Mouse (Mus musculus) megakaryocyte progenitor cell, adult 5-6 weeks (primary cell): ENCODE measurements around the gene Tfcp2. TPM values are rescaled to one million over a fixed set of nuclear protein-coding genes. Genes with fewer than 3 reads are reported as not detected.
"Not testable (repeated sequence)": the region's sequence is repeated elsewhere in the genome, so short reads cannot be mapped to it uniquely, and the experiment has no call there.

ENCODE experiments used
- ATAC-seq: replicated peaks from 2 replicates; pipeline ENCODE4 v1.8.0; 2016; ENCODE audit warnings: mild to moderate bottlenecking, moderate TSS enrichment, inconsistent platforms; ENCODE audit not compliant: poor library complexity
- total RNA-seq, 2 experiments: library from RNA; stranded (forward) in 1 of 2; stranded (reverse) in 1 of 2; fragments of 157-497, 149-512 nt in 1 of 2; fragments of 200-1000 nt in 1 of 2; gene quantifications; 2 replicates each; pipeline versions ENCODE4 v1.2.3 to v1.2.4; 2015 to 2017

The Tfcp2 gene
- total RNA-seq, 2 experiments from 2014 or later: 5.8 to 6.0 TPM

DNA sequence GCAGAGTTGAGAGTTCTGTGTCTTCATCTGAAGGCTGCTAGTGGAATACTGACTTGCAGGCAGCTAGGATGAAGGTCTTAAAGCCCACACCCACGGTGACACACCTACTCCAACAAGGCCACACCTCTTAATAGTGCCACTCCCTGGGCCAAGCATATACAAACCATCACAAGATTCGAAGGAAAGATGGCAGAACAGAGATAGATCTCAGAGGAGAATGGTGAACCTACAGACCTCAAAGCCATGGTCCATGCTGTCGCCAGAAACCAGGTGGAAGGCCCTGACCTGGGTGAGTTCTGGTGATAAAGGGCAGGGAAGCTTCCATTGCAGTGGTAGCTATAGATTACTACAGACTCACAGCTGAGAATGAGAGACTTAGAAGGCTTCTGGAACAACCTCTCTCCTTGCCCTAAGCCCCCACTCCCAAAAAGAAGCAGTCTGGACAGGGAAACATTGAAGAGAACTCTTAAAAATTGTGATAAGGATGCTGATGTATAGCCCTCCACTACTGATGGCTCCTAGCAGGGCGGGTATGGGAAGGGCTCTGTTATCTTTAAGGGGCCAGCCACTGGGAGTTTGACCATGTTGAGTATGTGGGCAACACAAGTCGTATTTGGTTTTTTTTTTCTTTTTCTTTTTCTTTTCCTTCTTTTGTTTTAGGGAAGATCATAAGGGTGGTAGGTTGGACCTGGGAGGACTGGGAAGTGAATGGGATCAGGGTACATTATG is 6.1 kb upstream of the Tfcp2 start:
- ATAC-seq: 0 out of 2 replicates have a peak, but pooled peaks have one; percentile 37

DNA sequence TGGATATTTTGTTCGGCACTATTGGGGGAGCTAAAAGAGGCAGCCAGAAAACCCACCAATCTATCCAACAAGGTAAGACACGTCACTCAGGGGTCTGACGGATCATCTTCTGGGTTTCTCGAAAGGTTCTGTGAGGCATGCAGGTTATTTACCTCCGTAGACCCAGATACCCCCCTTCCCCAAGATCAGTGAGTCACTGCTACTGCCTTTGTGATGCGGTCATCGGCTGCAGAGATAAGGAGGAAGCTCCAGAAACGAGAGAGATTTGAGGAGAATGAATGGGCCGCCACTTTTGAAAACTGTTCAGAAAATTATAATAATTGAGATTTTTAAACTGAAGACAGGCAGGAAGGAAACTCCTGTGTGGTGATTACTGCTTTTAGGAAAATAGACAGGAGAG is 4.6 kb upstream of the Tfcp2 start:
- no peak for ATAC-seq

DNA sequence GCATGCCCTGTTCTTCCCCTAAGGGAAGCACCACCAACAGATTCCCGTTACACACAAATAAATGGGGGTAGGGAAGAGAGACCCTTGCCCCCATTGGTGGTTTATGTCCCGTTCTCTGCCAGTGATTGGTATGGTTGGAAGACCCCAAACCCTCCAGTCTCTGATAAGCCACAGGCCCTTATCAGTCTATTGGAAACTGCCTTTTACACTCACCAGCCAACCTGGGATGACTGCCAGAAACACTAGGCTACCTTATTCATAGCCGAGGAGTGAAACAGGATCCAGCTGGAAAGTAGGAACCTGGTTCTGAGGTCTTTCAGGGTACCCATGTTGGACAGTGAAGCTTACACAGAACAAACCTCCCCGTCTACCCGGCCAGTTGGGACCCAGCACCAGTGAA is 4.2 kb upstream of the Tfcp2 start:
- no peak for ATAC-seq

DNA sequence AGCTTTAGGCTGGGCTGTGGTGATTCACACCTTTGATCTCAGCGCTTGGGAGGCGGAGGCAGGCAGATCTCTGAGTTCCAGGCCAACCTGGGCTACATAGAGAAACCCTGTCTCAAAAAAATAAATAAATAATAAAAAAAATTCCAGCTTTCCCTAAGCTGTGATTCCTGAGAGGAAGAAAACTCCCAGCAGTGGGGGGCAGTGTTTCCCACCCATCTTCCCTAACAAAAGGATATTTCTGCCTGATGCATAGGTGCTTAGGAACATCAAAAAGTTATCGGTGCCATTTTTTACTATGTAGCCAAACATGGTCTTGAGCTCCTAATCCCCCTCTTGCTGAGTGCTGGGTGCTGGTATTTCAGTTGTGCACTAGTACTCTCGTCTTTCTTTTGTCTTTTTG is 1.5 kb downstream of the Tfcp2 start:
- no peak for ATAC-seq

DNA sequence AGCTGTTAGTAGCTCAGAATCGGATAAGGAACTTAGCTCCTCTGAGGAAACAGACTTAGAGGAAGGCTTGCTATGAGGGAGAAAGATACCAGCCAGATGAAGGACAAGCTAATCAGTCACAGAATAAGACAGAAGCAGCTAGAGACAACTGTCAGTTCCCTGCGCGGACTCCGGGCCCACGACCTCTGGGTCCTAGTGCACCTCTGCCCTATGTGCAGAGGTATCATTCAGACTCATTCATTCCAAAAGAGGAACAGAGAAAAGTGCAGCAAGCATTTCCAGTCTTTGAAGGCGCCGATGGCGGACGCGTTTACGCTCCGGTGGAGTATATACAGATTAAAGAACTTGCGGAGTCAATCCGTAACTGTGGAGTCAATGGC is 8.2 kb downstream of the Tfcp2 start:
- ATAC-seq: not testable (repeated sequence)

DNA sequence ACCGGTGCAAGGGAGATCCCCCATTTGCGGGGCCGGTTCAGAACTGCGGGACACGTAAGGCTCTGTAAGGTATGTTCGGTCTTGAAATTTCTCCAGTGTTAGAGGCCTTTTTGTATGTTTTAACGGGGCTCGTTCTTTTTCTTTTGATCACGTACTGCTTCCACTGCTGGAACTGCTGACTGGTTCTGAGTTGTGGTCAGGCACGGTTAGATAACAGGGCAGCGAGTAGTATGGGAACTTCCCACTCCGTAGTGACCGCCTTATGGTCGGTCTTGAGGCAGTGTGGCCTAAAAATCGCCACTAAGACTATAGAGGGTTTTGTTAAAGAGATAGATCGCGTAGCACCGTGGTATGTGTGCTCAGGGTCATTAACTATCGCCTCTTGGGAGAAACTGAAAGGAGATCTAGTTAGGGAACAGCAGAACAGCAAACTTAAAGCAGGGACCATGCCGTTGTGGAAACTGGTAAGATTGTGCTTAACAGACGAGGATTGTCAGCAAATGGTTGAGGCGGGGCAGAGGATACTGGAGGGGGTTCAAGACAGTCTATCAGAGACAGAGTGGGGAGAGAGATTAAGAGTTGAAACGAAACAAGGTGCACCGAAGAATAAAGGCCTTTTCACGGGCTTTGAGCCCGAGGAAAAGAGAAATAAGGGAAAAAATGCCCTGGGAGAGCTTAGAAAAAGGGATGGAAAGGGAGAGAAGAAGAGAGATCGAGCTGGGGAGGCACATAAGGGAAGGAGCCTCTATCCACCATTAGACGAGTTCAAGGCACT is 8.7 kb downstream of the Tfcp2 start:
- not testable (repeated sequence) for ATAC-seq

DNA sequence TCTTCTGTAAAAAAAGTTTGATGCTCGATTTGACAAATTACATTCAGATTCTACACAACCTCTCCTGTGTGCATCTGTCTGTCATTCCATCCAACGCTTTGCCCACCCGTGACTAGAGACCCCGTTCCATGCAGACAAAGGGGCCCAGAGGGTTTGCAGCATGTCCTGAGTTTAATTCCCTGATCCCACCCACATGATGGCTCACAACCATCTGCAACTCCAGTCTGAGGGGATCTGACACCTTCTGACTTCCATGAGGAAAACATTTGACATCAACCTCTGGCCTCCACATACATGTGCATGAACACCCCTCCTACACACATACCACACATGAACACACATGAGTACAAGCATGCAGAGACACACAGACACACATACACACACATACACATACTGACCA is 10.4 kb downstream of the Tfcp2 start:
- no peak for ATAC-seq

DNA sequence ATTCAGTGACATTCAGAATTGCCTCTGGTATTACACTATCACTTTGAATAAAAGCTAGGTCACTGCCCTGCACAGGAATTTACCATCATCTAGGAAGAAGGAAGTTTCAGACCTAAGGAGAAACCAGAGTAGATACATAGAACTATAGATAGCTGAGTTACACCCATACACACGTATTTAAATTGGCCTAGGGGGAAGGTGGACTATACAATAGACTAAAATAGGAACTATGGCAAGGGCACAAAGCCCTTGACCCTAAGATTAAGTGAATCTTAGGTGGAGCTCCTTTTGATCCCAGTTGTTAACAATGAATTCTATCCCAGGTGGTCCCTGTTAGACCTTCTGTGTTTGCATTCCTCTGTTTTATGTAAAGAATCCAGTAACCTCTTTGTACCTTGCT is 10.8 kb downstream of the Tfcp2 start:
- ATAC-seq: not testable (repeated sequence)

DNA sequence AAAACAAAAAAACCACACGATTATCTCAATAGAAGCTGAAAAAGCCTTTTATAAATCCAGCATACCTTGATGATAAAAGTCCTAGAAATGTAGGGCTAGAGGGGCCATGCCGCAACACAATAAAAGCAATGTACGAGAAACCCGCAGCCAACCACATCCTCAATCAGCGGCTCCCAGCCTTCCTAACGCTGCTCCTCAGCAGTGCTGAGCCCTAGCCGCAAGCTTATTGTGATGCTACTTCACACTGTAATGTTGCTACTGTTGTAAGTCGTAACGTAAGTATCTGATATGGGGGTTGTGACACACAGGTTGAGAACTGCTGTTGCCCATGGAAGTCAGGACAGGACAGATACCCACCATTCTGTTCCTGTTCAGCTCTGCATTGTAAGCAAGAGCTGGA is 12.4 kb downstream of the Tfcp2 start:
- peak; percentile 42; the same call in 1 of the 2 replicates for ATAC-seq

DNA sequence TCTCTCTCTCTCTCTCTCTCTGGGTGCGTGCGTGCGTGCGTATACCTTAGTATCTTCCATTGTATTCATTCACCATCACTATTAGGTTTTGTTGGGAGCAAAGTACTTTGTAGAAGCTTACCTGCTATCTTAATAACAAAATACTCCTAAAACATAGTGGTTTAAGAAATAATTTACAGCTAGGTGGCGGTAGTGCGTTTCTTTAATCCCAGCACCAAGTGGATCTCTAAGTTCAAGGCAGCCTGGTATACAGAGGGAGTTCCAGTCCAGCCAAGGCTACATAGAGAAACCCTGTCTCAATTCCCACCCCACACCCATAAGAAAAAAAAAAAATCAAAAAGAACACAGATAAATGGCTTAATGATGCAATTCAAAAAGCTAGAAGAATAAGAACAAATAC is 13.9 kb downstream of the Tfcp2 start:
- peak; percentile 70; the same call in 1 of the 2 replicates for ATAC-seq

DNA sequence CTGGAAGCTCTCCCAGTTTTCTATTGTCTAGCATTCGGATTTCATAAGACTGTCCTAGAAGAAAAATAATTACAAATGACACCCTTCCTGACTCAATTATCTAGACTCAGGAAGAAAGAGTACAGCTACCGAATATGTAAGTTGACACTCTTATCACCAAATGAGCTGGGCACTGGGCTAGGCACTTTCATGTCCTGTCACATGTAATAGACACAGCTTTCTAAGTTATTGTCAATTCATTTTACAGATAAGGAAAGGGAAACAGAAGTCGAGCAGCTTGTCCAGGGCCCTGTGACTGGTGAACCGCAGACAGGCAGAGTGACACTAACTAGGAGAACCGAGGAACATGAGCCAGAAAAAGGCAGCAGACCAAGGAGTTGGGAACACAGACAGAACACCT is 23.9 kb downstream of the Tfcp2 start:
- no peak; the same call in 1 of the 2 replicates for ATAC-seq

DNA sequence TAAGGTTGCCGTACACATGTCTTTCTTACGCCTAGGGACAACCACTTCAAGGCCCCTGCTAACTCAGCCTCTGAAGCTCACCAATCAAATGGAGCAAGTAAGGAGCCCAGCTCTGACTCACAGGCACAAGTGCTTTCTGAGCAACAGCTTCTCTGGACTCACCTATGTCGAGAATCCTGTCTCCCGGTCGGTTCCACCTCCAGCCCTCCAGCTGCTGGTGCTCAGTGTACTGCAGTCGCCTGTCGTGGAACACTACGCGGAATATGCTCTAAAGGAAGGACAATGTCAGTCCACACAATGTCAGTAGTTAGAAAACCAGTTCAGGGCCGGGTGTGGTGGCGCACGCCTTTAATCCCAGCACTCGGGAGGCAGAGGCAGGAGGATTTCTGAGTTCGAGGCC is 26.4 kb downstream of the Tfcp2 start:
- ATAC-seq: no peak

DNA sequence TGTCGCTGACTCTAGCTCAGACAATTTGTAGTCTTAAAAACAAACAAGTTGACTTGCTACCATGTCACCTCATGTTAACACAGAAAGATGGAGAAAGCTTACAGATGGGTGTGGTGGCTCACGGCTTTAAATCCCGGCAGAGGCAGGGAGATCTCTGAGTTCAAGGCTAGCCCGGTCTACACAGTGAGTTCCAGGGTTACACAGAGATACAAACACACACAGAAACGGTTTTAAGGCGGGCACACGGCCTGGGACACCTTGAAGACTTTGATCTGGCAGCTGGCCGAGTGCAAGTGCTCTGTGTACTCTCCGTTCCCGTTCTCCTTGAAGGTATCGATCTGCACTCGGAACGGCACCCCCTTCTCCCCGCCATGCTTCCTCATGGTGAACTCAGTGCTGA is 31.5 kb downstream of the Tfcp2 start:
- no peak for ATAC-seq

DNA sequence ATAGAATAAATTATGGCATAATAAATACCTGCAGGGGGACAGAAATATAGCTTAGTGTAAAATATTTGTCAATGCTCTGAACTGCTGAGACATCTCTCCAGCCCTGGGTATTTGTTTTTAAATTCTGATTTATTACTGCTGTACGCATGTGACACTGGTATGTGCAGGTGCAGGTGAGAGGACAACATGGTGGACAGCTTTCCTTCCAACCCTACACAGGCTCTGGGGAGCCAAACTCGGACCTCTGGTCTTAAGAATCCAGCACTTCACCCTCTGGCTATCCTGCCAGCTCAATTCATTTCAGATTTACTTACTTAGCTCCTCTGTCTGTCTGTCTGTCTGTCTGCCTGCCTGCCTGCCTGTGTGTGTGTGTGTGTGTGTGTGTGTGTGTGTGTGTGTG is 36.7 kb downstream of the Tfcp2 start:
- no peak for ATAC-seq

DNA sequence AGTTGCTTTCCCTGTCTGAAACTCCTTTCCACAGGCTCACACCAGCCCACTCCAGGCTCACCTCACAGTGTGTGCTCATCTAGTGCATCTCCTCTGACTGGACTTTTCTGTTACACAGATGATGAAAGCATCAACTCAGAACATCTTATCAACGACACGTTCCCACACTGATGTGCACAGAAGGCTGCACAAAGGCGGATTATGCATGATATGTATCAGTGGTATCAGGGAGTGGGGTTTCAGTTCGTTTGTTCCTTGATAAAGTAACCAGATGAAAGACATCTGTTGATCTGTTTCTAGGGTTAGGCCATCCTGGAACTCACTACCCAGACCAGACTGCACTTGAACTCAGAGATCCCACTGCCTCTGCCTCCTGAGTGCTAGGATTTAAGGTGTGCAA is 38.4 kb downstream of the Tfcp2 start:
- ATAC-seq: no peak

DNA sequence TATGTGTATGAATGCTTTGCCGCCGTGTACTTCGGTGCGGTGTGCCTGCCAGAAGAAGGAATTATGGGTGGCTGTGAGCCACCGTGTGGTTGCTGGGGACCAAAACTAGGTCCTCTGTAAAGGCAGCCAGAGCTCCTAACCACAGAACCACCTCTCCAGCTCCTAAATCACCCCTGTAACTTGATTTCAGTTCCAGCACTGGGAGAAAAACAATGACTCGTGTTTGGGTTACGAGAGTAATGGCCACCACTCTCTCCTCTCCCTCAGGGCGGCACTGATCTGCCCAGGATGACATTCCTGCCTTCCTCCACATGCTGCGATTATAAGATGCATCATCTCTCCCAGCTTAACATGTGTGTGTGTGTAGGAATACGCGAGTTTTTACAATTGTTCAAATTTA is 41.7 kb downstream of the Tfcp2 start:
- no peak for ATAC-seq

DNA sequence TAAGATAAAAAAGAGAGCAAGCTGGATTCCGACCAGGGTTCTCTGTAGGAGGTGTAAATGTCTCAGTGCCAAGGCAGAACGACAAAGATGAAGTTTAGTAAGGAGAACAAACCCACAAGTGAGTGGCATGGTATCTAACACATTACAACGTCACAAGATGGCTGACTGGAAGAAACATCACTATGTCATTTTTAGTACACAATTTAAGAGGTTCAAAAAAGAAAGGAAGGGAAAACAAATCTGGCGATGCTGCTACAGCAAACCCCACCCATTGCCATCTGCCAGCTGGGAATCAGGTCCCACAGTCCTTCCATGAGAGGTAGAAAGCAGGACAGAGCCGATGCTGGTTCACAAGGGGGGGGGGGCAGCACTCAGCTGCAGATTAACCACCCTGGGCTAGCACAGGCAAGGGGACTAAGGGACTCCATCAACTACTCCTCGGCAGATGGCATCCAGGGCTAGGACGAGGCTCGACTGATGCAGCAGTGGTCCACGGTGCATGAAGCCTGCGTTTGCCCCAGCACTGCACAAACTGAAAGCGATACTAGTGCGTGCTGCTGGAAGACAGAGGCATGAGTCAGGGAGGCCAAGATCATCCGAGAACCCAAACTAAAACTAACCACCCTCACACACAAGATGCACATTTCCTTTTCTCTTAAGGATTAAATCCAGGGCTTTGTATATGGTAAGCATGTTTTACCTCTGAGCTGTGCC is 43.2 kb downstream of the Tfcp2 start:
- ATAC-seq: no peak

DNA sequence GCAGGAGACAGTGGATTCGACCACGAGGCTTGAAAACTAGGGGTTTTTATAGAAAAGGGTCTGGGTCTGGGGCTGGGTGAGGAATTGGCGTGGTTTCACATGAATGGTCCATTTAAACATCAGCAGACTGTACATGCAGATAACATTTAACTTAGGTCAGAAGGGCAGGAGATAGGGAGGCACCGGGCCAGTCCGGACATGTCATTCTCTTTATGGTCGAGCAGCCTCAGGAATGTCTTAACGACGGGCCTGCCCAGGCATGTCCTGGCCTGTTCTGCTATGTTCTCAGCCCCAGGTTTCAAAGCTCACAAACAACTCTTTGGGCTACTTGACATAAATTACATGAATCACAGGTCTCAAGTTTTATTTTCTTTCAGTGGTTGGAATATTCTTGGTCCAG is 52.3 kb downstream of the Tfcp2 start:
- not testable (repeated sequence) for ATAC-seq

DNA sequence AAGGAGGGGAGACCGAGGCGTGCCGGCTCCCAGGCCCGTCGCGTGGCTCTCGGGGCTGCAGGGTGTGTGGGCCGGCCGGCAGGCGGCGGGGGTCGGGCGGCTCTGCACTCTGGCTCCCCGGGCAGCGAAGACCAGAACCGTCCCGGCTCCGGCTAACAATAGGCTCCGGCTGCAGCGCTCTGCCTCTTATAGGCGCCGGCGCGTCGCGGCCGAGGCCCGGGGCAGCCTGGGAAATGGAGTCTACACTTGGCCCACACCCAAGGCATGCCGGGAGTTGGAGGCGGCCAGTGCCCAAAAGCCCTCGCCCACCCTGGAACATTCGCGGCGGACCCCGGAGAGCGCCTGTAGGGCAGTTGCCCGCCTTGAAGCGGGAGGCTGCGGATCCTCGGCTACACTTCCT is 56.7 kb downstream of the Tfcp2 start, which contains the start of gene Csrnp2:
Gene Csrnp2, minus strand, starts transcription at position 387 of the 400 bp plus-strand sequence.
- ATAC-seq: peak; percentile 96

DNA sequence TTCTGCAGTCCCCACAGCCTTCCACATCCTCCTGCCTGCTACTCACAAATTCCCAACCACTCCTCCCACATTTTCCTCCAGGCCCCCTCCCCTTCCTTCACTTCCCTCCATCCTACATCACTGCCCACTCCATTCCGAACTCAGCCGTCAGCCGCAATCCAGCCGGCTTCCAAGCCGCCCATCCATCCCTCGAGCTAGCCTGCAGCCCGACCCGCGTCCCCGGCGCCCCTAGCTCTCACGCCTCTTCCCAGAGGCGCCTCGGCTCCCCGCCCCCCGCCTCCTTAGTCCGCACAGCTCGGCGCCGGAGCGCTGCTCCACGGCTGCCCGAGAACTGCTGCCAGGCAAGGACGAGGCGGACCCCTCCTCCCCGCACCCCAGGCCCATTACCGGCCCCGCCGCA is 57.2 kb downstream of the Tfcp2 start:
- ATAC-seq: peak; percentile 48; the same call in 1 of the 2 replicates

DNA sequence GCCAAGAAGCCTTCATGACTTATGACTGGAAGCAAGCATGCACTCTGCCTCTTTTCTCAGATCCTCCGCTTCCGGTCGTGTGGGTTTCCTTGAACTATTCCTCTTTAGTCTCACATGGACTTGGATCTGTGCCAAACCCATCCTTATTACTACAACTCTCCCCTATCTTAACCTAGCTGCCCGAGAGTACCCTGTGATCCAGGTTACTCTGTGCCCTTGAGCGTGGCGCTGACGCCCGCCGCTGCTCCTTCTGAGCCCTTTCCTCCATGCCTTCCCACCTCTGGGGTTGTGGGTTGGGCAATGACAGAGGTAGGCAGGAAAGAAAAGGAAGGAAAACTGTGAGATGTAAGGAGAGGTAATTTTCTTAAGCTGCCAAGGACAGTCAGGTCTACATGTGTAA is 59.8 kb downstream of the Tfcp2 start:
- ATAC-seq: no peak

DNA sequence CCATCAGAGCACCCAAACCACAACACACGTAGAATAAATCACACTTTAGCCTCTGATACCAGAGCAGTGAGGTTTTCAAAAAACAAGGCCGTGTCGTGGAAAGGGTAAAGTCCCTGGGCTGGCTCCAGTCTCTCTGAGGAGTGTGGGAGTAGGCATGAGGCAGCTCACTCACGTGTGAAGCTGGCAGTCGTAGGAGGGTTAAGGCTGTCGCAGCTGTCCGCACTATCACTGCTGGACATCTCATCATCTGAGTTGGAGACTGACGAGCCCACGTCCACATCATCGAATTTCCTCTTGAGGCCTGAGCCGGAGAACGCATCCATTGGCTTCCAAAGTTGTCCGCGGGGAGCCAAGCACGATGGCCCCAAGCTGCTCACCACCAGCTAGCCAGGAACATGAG is 62.5 kb downstream of the Tfcp2 start:
- no peak for ATAC-seq
